Mouse (Mus musculus) liver, embryonic 11.5 days (tissue): ENCODE measurements around the gene Rps27a. TPM values are rescaled to one million over a fixed set of nuclear protein-coding genes. Genes with fewer than 3 reads are reported as not detected.

Experiments
- ATAC-seq: fragments of 200-750 bp; cut with Nextera tagmentation; replicated peaks from 2 replicates; pipeline ENCODE4 v1.8.0; 2017; ENCODE audit warnings: moderate number of reproducible peaks, mild to moderate bottlenecking, moderate TSS enrichment, moderate library complexity; ENCODE audit not compliant: low FRiP score
- DNase-seq: peaks from one replicate; pipeline ENCODE4 v3.0.0-alpha.2; 2017; ENCODE audit warnings: low spot score
- H3K27ac ChIP-seq: fragments of 300-500 bp; sonication (generic); 2 replicates; pipeline ENCODE4 v1.5.1; 2014; ENCODE audit warnings: mild to moderate bottlenecking, low read depth, low read length, control low read depth
- H3K27me3 ChIP-seq: fragments of 300-500 bp; sonication (generic); replicated peaks from 2 replicates; pipeline ENCODE4 v1.6.1; 2014; ENCODE audit warnings: low read length, mixed read lengths; ENCODE audit not compliant: control insufficient read depth, insufficient read depth
- H3K36me3 ChIP-seq: fragments of 300-500 bp; sonication (generic); 2 replicates; pipeline ENCODE4 v1.6.1; 2014; ENCODE audit warnings: mild to moderate bottlenecking, low read length, moderate library complexity, mixed read lengths; ENCODE audit not compliant: control insufficient read depth, insufficient read depth
- H3K4me1 ChIP-seq: fragments of 300-500 bp; sonication (generic); replicated peaks from 2 replicates; pipeline ENCODE4 v1.6.1; 2014; ENCODE audit warnings: low read length, mixed read lengths; ENCODE audit not compliant: control insufficient read depth, insufficient read depth
- H3K4me2 ChIP-seq: fragments of 300-500 bp; sonication (generic); 2 replicates; pipeline ENCODE4 v1.6.1; 2014; ENCODE audit warnings: mild to moderate bottlenecking, control low read depth, moderate library complexity
- H3K4me3 ChIP-seq: fragments of 300-500 bp; sonication (generic); 2 replicates; pipeline ENCODE4 v1.5.1; 2014; ENCODE audit warnings: low read depth, low read length, control low read depth
- H3K9ac ChIP-seq: fragments of 300-500 bp; sonication (generic); 2 replicates; pipeline ENCODE4 v1.6.1; 2014; ENCODE audit warnings: low read depth, low read length, control low read depth
- H3K9me3 ChIP-seq: fragments of 300-500 bp; sonication (generic); 2 replicates; pipeline ENCODE4 v1.6.1; 2016; ENCODE audit warnings: low read length, inconsistent platforms, mixed read lengths; ENCODE audit not compliant: control insufficient read depth
- WGBS: fragments of 180-500 bp; shearing (Covaris S2); extraction: QIAGEN DNeasy Blood & Tissue Kit; methylation state at CpG from one replicate; pipeline ENCODE4 v1.1.7; 2014; 5-methylcytosine and 5-hydroxymethylcytosine counted together
- polyA plus RNA-seq: library from polyadenylated mRNA; unstranded; fragments of >200 nt; fragmentation: Nextera tagmentation; extraction: Ambion mirVana; gene quantifications from 2 replicates; pipeline ENCODE4 v1.2.1, GENCODE M21; 2014

Gene Rps27a
- polyA plus RNA-seq, 1 experiment from 2014 or later = 1,526 TPM

DNA sequence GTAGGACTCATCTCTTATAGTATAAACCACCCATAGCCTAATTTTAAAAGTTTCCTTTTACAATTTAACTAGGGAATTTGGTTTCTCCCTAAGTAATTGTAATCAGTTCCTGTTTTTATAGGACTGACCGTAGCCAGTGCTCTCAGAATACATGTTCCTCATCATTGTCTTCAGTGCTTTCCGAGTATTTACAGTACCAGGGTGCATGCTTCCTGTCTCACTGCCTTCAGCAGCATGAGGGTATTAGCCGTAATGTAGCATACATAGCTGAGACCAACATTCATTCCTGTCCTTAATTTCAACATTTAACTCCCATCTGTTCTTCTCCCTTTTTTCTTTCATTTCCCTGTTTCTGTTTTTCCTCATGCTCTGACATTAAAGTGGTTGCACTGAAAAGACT lies 50.9 kb downstream of the Rps27a start:
- no peak overlapping the region for H3K4me2 ChIP-seq
- H3K4me1 ChIP-seq = no peaks in the 10 kb centered on the region
- no peak overlapping the region for H3K4me3 ChIP-seq
- ATAC-seq (no peak), DNase-seq (no peak)
- WGBS = 74% methylated on average over 3 of the region's 3 CpGs
- H3K36me3 ChIP-seq = no peaks in the 10 kb centered on the region
- no peak overlapping the region for H3K9ac ChIP-seq
- no peaks in the 10 kb centered on the region for H3K27me3 ChIP-seq
- no peak overlapping the region for H3K27ac ChIP-seq
- H3K9me3 ChIP-seq = no peaks in the 10 kb centered on the region

Other genes starting within 250 kb of the Rps27a start
- gene Ccdc88a, start 174.5 kb downstream of the Rps27a start, polyA plus RNA-seq = 12.8 and 13.5 TPM in 2 replicates
- gene Prorsd1, start 33.1 kb downstream of the Rps27a start, polyA plus RNA-seq = 49.2 and 52.0 TPM in 2 replicates
- 38.3 and 44.7 TPM in 2 replicates for gene Mtif2, start 21.7 kb downstream of the Rps27a start, polyA plus RNA-seq
- 0.10 and 0.12 TPM in 2 replicates for gene Clhc1, start 159 bp downstream of the Rps27a start, polyA plus RNA-seq
- gene Rtn4, start 144.8 kb upstream of the Rps27a start, polyA plus RNA-seq = 23.4 and 24.6 TPM in 2 replicates